Mouse (Mus musculus) kidney, adult 8-10 months (tissue): ENCODE data around the gene Lrrc52.

Experiments used
- DNase-seq, 2 experiments: peaks; one replicate each; pipeline ENCODE4 v3.0.0; 2022

The Lrrc52 gene

GRCm38 (mm10) chr1:167466765-167467426 lies at the start of gene Lrrc52:
TSS of gene Lrrc52 (minus strand) at chr1:167466780.
- peak; percentile 71 to 83 for DNase-seq

GRCm38 (mm10) chr1:167511621-167512020 lies 45.0 kb upstream of the Lrrc52 start:
- DNase-seq, result no peak

DNA sequence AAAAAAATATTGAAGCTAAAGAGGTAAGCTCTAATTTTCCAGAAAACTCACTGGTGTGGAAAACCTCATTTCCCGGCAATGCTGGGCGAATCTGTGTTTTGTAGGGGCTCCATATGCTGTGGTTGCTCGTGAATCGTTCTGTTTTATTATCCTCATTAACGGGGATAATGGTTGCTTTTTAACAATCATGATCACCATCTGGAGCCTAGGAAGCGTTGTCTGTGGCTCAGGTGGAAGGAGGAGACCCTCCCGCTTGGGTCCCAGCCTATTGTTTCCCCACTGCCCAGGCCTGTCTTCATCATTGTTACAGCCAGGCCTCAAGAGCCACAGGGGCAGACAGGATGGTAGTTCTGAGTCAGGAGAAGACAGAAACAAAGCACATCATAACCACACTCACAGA lies 39.5 kb upstream of the Lrrc52 start:
- no peak for DNase-seq

DNA sequence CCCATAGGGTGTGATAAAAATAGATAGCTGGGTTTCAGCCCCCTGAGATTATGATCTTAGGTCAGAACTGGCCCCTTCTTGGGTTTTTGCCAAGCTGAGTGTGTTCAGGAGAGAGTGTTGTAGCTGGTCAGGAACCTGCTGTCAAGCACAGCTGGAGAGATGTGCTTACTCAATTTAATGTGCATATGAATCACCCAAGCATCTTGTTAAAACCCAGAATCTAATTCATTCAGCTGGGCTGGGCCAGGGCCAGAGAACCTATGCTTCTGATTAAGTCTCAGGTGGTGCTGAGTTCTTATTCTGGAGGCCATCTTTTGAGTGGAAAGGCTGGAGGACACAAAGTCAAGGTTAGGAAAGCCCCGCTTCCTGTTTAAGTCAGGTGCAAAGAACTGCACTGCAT lies 38.8 kb upstream of the Lrrc52 start:
- DNase-seq, result no peak

DNA sequence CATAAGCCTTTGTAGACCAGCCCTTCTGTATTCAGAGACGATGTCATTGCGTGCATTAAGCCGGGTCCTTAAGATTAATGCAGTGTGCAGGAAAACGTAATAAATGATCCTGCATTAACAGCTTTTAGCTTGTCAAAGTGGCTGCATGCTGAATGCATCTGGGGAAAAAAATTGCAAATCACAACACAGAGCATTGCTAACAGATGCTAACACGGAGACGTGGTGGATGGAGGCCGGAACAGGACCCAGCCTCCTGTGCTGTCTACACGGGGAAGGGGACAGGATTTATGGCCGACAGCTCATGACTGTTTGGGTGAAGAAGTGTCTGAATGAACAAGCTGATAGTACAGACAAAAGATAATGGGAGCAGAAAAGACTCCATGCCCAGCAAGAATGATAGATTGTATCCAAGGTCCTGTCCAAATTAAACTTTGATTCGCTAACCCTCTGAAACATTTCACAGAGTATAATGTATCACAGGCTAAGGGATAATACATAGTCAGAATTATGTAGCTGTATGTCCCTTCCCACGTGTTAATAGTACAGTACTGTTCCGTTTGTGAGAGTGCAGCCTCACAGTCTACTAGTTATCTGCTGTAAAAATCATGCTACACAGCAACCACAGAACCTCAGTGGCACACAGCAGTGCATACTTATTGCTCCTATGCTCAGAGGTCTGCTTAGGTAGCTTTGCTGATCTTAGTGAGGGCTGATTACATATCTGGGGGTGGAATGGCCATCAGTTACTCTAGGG lies 32.7 kb upstream of the Lrrc52 start:
- no peak for DNase-seq

- no peak for DNase-seq
Measured at GRCm38 (mm10) chr1:167497991-167498390, 31.4 kb upstream of the Lrrc52 start.

GRCm38 (mm10) chr1:167497560-167497959 lies 31.0 kb upstream of the Lrrc52 start:
- no peak for DNase-seq

DNA sequence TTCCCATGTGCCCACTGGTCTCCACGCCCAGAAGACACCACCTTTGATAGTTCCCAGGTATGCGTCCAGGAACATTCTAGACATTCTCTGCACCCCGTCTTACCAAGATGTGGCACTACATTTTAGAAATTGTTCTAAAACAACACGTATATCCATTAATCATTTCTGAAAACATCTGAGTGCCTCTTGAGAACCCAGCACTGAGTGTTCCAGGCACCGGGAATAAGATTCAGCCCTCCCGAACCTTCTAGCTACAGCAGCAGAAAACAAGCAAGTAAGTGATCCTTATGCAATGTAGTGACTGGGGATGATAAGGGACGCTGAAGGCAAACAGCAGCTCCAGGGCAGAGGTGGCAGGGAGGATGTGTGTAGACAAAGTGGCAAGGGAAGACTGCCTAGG lies 24.9 kb upstream of the Lrrc52 start:
- DNase-seq, result no peak

GRCm38 (mm10) chr1:167487933-167488332 lies 21.4 kb upstream of the Lrrc52 start:
- DNase-seq, result no peak

GRCm38 (mm10) chr1:167486959-167487680 lies 20.5 kb upstream of the Lrrc52 start:
- DNase-seq, result no peak

- DNase-seq, result no peak
Measured at GRCm38 (mm10) chr1:167482863-167483262, 16.3 kb upstream of the Lrrc52 start.

DNA sequence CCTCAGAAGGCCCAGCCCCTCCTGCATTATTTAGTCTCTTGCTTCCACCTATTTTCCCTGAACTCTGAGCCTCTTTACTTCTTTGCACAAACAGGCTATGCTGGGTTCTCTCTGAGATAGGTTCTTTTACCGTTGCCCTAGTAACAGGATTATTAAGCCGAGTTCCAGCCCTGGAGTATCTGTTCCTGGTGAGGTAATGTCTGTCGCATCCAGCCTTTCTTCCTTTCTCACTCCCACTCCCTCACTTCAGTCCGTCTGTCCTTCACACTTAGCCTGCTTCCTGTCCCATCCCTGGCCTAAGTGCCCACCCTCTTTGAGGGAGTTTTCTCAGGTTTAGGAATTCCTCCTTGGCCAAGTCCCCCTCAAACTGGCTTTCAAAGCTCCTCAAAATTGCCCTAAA lies 7.0 kb upstream of the Lrrc52 start:
- no peak for DNase-seq

DNA sequence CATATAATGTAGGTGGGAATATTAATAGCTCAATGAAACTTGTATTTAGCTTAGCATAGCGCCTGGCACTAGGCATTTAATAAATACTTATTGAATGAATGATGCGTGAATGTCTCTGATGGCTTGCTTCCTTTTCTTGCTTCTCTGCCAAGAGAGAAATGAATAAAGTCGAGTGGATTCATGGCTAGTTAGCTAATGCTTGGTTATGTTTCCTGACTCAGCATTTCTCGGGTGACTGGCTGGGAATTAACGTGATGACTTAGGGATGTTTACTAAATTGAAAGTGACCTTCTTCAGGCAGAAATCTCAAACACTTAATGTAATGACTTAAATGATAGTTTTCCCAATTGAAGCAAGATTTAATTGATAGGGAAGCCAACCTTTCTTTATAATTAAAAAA lies 1.3 kb upstream of the Lrrc52 start:
- no peak for DNase-seq

- peak; percentile 48 to 81 for DNase-seq
Measured at GRCm38 (mm10) chr1:167457311-167457710, 9.3 kb downstream of the Lrrc52 start.

DNA sequence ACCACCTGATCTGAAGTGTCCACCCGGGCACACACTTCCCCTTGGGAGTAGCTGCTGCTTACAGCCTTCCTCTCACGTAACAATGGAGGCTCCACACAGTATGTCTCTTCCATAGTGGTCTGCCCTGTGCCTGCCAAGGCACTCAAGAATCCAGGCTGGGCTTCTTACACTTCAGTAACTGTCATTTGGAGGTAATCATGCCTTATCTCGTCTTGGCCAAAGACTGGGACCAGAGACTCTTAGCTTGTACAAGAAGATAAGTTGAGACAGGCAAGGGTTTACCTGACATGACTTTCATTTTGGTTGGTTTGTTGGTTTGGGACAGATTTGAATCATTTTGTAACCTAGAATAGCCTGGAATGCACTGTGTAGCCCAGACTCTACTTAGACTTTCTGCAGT lies 13.5 kb downstream of the Lrrc52 start:
- DNase-seq, result no peak

- no peak for DNase-seq
Measured at GRCm38 (mm10) chr1:167452456-167452855, 14.1 kb downstream of the Lrrc52 start.

- no peak for DNase-seq
Measured at GRCm38 (mm10) chr1:167448598-167448997, 18.0 kb downstream of the Lrrc52 start.

- no peak for DNase-seq
Measured at GRCm38 (mm10) chr1:167448088-167448487, 18.5 kb downstream of the Lrrc52 start.

GRCm38 (mm10) chr1:167446516-167446915 lies 20.1 kb downstream of the Lrrc52 start:
- no peak for DNase-seq

GRCm38 (mm10) chr1:167445167-167445566 lies 21.4 kb downstream of the Lrrc52 start:
- DNase-seq, result no peak

- no peak for DNase-seq
Measured at GRCm38 (mm10) chr1:167438231-167438885, 28.2 kb downstream of the Lrrc52 start.

GRCm38 (mm10) chr1:167437091-167437490 lies 29.5 kb downstream of the Lrrc52 start:
- DNase-seq, result no peak
